Mouse (Mus musculus) bone marrow, adult 2 months (tissue): ENCODE results near the gene Strbp.

Source experiments
- CTCF ChIP-seq: fragments of 200-500 bp; IDR thresholded peaks from 2 replicates; pipeline ENCODE4 v1.5.1; 2011; ENCODE audit warnings: low read length, control low read depth; ENCODE audit not compliant: control insufficient read depth, insufficient read depth
- POLR2A ChIP-seq: fragments of 200-500 bp; IDR thresholded peaks from 2 replicates; pipeline ENCODE4 v1.6.1; 2011; ENCODE audit warnings: low read depth, mild to moderate bottlenecking, control low read depth, low read length, borderline replicate concordance; ENCODE audit not compliant: control insufficient read depth

GRCm38 (mm10) chr2:37741806-37742554, 38.3 kb upstream of the Strbp start:
- TF ChIP-seq POLR2A, result no peak
- no peak for TF ChIP-seq CTCF
